Mouse (Mus musculus) limb, embryonic 13.5 days (tissue): ENCODE data around the gene Bnc1. TPM values are rescaled to one million over a fixed set of nuclear protein-coding genes. Genes with fewer than 3 reads are reported as not detected.
A peak's percentile ranks its signal among the peaks of the same experiment; 100 is the strongest.

ENCODE experiments used
- ATAC-seq: fragments of 200-750 bp; cut with Nextera tagmentation; 2 replicates; pipeline ENCODE4 v1.8.0; 2017; ENCODE audit warnings: low read depth, moderate number of reproducible peaks, moderate TSS enrichment; ENCODE audit not compliant: low FRiP score
- H3K27ac ChIP-seq: fragments of 300-500 bp; sonication (generic); 2 replicates; pipeline ENCODE4 v1.5.1; 2015; ENCODE audit warnings: inconsistent platforms, mild to moderate bottlenecking, moderate library complexity
- H3K27me3 ChIP-seq: fragments of 300-500 bp; sonication (generic); 2 replicates; pipeline ENCODE4 v1.6.1; 2015; ENCODE audit warnings: mild to moderate bottlenecking, inconsistent platforms
- H3K36me3 ChIP-seq: fragments of 300-500 bp; sonication (generic); 2 replicates; pipeline ENCODE4 v1.6.1; 2015; ENCODE audit warnings: inconsistent platforms, mild to moderate bottlenecking, moderate library complexity
- H3K4me1 ChIP-seq: fragments of 300-500 bp; sonication (generic); 2 replicates; pipeline ENCODE4 v1.6.1; 2015; ENCODE audit warnings: inconsistent platforms
- H3K4me2 ChIP-seq: fragments of 300-500 bp; sonication (generic); replicated peaks from 2 replicates; pipeline ENCODE4 v1.6.1; 2015; ENCODE audit warnings: inconsistent platforms, mild to moderate bottlenecking, moderate library complexity
- H3K4me3 ChIP-seq: fragments of 300-500 bp; sonication (generic); 2 replicates; pipeline ENCODE4 v1.5.1; 2015; ENCODE audit warnings: moderate library complexity, mild to moderate bottlenecking, inconsistent platforms
- H3K9ac ChIP-seq: fragments of 300-500 bp; sonication (generic); 2 replicates; pipeline ENCODE4 v1.6.1; 2015; ENCODE audit warnings: mild to moderate bottlenecking, inconsistent platforms
- H3K9me3 ChIP-seq: fragments of 300-500 bp; sonication (generic); 2 replicates; pipeline ENCODE4 v1.6.1; 2016; ENCODE audit warnings: inconsistent platforms
- WGBS: fragments of 180-500 bp; shearing (Covaris S2); methylation state at CpG from one replicate; pipeline ENCODE4 v1.1.7; 2015; 5-methylcytosine and 5-hydroxymethylcytosine counted together
- polyA plus RNA-seq: library from polyadenylated mRNA; unstranded; fragments of >200 nt; fragmentation: Nextera tagmentation; extraction: Ambion mirVana; gene quantifications from 2 replicates; pipeline ENCODE4 v1.2.1, GENCODE M21; 2015

The Bnc1 gene
- polyA plus RNA-seq, 1 experiment from 2014 or later: 2.3 TPM

DNA sequence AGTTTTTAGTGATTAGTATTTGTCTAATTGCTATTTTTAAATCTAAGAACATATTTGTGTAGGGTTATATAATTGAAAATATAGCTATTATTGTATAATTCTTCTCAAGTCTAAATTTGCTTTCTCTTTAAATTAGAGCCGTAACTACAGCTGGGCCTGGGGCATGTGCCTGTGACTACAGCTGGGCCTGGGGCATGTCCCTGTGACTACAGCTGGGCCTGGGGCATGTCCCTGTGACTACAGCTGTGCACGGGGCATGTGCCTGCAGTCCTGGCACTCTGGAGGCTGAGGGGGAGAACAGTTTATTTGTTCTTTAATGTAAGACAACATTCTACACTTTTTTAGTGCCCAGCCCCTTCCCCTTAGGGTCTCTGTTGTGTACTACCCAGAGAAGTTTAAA, 12.1 kb upstream of the Bnc1 start:
- 27% methylated on average over 2 of the region's 2 CpGs for WGBS
- Histone ChIP-seq H3K4me1 (peaks cover 28% of the 10 kb centered on the region), H3K27me3 (peaks cover 18% of the 10 kb centered on the region), H3K36me3 (no peaks in the 10 kb centered on the region), H3K27ac (no peak overlapping the region), H3K4me2 (no peak overlapping the region), H3K9me3 (no peaks in the 10 kb centered on the region), H3K9ac (no peak overlapping the region), H3K4me3 (no peak overlapping the region)
- no peak for ATAC-seq

DNA sequence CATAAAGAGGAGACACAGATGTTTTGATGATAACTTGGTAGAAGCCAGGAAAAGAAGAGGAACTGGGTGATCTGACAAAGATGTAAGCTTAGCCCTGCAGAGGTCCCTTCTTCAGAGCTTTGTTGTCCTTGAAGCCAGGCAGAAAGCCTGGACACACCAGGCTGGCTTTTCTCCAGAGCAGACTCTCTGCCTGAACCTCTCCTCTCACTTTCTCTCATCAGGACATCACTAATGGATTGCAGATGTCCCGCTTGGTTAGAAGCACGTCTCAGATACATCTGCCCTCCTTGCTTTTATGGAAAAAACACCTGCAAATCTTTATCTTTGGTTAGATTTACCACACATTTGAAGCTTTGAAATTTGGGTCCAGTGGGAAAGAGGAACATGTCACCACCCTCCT, 7.7 kb upstream of the Bnc1 start:
- no peak for ATAC-seq
- Histone ChIP-seq H3K9ac (no peak overlapping the region), H3K4me3 (no peak overlapping the region), H3K36me3 (no peaks in the 10 kb centered on the region), H3K4me1 (peaks cover 45% of the 10 kb centered on the region), H3K27ac (no peak overlapping the region), H3K4me2 (peak overlapping the region; percentile 32), H3K9me3 (no peaks in the 10 kb centered on the region), H3K27me3 (peaks cover 52% of the 10 kb centered on the region)
- WGBS: 14% methylated on average over 2 of the region's 2 CpGs

DNA sequence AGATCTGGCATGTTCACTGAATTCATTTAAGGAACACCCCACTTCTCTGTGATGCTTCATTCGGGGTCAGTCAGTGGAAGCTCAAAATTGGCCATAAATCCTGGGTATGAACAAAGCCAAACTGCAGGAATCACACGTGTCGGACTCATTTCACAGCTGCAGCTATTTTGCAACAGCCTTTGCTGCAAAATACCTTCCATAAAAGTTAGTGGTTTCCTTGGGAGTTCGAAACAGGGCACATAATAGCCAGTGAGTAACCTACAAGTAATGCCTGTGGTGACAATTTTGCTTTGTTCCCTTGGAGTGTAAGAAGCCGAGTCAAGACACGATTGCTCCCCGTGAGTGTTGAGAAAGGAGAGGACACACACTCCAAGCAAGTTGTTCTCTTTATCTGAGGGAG, 7.3 kb upstream of the Bnc1 start:
- Histone ChIP-seq H3K4me2 (peak overlapping the region; percentile 32), H3K36me3 (no peaks in the 10 kb centered on the region)

DNA sequence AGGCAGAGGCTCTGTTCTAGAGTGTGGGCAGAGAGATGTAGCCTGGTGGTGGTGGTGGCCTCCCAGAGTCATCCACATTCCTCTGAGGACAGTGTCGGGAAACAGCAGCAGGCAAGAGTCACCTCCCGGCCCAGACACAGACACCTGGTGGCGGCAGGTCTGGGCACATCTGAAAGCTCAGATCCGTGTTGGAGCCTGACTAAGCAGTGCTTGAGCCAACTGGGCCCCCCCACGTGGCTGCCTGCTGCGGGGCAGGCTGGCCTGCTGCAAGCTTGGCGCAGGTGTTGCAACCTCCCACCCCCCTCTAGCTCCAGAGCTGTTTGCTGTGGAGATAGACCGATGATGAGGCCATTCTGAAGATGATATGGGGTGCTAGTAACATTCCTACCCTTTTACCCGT, 3.9 kb upstream of the Bnc1 start:
- peaks cover 54% of the 10 kb centered on the region for H3K4me1 ChIP-seq
- no peaks in the 10 kb centered on the region for H3K36me3 ChIP-seq
- no peak for ATAC-seq
- no peak overlapping the region for H3K27ac ChIP-seq
- 8% methylated on average over 9 of the region's 9 CpGs for WGBS
- peaks cover 84% of the 10 kb centered on the region for H3K27me3 ChIP-seq
- no peak overlapping the region for H3K9ac ChIP-seq
- H3K4me3 ChIP-seq: no peak overlapping the region
- H3K9me3 ChIP-seq: no peaks in the 10 kb centered on the region
- H3K4me2 ChIP-seq: no peak overlapping the region

More for the DNA sequence above, 7.3 kb upstream of the Bnc1 start:
- 11% methylated on average over 7 of the region's 7 CpGs for WGBS
- peaks cover 56% of the 10 kb centered on the region for H3K27me3 ChIP-seq
- H3K27ac ChIP-seq: no peak overlapping the region
- no peaks in the 10 kb centered on the region for H3K9me3 ChIP-seq
- H3K4me3 ChIP-seq: no peak overlapping the region
- H3K9ac ChIP-seq: no peak overlapping the region
- peaks cover 45% of the 10 kb centered on the region for H3K4me1 ChIP-seq
- no peak for ATAC-seq

DNA sequence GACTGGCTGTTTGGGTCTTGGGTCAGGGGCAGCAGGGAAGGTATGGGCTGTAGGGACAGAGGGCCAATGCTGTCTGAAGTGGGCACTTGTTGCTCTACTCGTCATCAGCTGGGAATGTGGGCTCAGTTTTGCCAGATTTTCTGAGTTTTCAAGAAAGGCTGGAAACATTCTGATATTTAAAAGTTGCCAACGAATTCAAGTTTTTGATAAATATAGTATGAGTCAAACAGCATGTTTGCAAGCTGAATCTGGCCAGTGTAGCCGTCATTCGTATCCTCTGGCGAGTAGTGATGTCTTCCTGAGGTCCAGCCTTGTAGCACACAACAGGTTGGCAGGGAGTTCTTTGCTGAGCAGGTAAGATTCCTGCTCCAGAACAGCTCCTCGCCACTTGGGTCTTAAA, 3.0 kb upstream of the Bnc1 start:
- no peak overlapping the region for H3K9ac ChIP-seq
- no peak for ATAC-seq
- no peaks in the 10 kb centered on the region for H3K9me3 ChIP-seq
- peaks cover 84% of the 10 kb centered on the region for H3K27me3 ChIP-seq
- H3K27ac ChIP-seq: no peak overlapping the region
- H3K4me1 ChIP-seq: peaks cover 49% of the 10 kb centered on the region
- no peaks in the 10 kb centered on the region for H3K36me3 ChIP-seq
- WGBS: 83% methylated on average over 6 of the region's 6 CpGs
- no peak overlapping the region for H3K4me2 ChIP-seq
- H3K4me3 ChIP-seq: no peak overlapping the region

DNA sequence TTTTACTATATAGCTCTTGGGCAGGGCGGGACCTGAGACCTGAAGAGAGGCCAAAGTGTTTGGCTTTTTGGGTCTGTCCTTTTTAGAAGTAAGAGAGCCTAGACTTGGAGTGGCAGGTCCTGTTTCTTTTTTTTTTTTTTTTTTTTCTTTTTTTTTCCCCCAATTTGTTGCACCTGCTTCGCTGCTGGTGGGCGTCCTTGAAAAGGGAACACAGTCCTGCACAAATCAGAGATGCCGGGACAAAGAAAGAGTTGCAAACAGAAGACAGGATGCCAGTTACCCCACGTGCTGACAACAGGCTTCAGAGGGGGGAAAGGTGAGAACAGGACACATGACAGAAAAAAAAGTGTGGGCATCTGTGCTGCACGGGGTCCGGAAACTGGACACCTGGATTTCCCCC, 1.0 kb upstream of the Bnc1 start:
- no peaks in the 10 kb centered on the region for H3K9me3 ChIP-seq
- WGBS: 22% methylated on average over 7 of the region's 7 CpGs
- ATAC-seq: no peak
- peak overlapping the region; percentile 91 for H3K4me2 ChIP-seq
- H3K27me3 ChIP-seq: peaks cover 90% of the 10 kb centered on the region
- no peak overlapping the region for H3K9ac ChIP-seq
- no peak overlapping the region for H3K27ac ChIP-seq
- peaks cover 40% of the 10 kb centered on the region for H3K4me1 ChIP-seq
- no peaks in the 10 kb centered on the region for H3K36me3 ChIP-seq
- 0 out of 2 replicates have a peak overlapping the region, but pooled peaks have one; percentile 60 for H3K4me3 ChIP-seq

DNA sequence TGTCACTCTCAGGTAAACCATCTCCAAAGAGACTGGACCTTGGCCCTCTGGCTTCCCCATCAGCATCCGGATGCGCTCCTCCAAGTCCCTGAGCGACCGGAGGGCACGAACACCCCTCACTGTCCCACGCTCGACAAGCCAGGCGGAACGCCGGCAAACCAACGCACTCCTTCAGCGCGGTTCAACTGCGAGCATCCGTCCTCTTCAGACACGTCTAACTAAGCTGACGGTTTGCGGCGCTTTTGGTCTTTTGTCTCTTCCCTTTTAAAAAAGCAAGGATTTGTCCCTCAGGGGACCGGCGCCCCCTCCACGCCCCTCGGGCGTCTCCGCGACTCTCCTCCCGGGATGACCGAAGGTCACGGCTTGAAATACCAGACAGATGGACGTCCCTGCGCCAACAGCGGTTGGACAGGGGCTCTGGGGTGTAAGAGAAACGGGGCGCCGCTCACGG, 456 bp downstream of the Bnc1 start:
- Histone ChIP-seq H3K27me3 (peaks cover 84% of the 10 kb centered on the region), H3K9me3 (no peaks in the 10 kb centered on the region), H3K4me1 (peaks cover 37% of the 10 kb centered on the region), H3K9ac (peak overlapping the region; percentile 66), H3K4me2 (peak overlapping the region; percentile 91), H3K36me3 (no peaks in the 10 kb centered on the region), H3K27ac (no peak overlapping the region), H3K4me3 (peak overlapping the region; percentile 60)
- under 1% methylated on average over 36 of the region's 36 CpGs for WGBS
- ATAC-seq: no peak

DNA sequence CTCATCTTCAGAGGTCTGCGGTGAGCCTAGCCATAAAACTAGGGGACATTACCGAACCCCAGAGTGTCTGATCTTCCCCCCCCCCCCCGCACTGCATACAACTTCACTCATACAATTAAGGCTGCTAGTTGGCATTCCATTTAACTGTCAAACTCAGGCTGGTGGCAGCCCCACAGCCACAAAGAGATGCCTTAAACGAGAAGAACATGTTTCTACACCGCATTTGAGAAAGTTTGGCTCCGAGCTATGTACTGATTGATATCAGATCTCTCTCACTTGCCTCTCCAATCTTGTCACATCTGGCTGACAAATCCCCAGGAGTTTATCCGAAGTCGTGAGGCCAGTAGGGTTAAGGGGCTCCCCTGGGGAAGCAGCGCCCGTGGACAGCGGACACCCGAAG, 976 bp downstream of the Bnc1 start:
- Histone ChIP-seq H3K4me2 (peak overlapping the region; percentile 91), H3K36me3 (no peaks in the 10 kb centered on the region), H3K9ac (peak overlapping the region; percentile 43), H3K27ac (no peak overlapping the region), H3K4me3 (peak overlapping the region; percentile 60), H3K27me3 (peaks cover 82% of the 10 kb centered on the region), H3K9me3 (no peaks in the 10 kb centered on the region), H3K4me1 (peaks cover 32% of the 10 kb centered on the region)
- no peak for ATAC-seq
- 2% methylated on average over 12 of the region's 12 CpGs for WGBS

DNA sequence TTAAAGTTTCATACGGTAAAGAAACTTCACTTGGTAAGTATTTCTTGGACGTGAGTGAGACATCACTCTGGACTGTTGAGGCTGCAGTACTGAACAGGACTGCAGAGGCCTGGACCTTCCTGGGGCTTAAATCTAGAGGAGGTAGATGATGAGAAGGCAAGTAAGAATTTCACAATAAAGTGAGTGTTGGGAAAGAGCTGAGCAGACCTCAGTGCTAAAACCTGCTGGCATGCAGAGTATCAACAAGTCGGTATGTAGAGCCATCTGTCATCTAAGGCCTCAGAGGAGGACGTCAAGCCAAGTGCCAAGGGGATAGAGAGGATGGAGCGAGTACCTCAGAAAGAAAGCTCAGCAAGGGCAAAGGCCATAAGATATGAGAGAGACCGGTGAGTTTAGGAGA, 8.4 kb downstream of the Bnc1 start:
- Histone ChIP-seq H3K9ac (no peak overlapping the region), H3K4me2 (no peak overlapping the region), H3K9me3 (no peaks in the 10 kb centered on the region), H3K27ac (no peak overlapping the region), H3K4me3 (no peak overlapping the region), H3K27me3 (peaks cover 22% of the 10 kb centered on the region), H3K36me3 (no peaks in the 10 kb centered on the region), H3K4me1 (no peaks in the 10 kb centered on the region)
- 78% methylated on average over 6 of the region's 6 CpGs for WGBS
- no peak for ATAC-seq

DNA sequence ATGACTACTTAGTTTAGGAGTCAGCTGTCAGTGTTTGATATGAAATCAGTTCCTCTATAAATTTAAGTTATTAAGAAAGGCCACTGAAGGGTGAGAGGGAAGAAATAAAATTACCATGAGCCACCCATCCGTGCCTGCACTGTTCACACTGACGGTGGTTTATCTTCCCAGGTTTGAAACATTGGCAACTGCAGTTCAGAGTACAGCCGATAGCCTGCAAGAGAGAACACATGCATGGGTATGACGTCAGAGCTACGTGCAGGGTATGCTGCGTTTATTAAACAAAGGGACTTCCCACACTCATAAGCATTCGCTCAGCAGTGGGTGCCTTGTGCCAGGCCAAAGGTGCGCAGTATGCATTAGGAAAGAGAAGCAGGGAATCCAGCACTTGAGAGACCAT, 13.8 kb downstream of the Bnc1 start:
- ATAC-seq: no peak
- Histone ChIP-seq H3K4me3 (no peak overlapping the region), H3K4me2 (no peak overlapping the region), H3K27me3 (peaks cover 18% of the 10 kb centered on the region), H3K4me1 (peaks cover 4% of the 10 kb centered on the region; the same call in 1 of the 2 replicates), H3K27ac (no peak overlapping the region), H3K9me3 (no peaks in the 10 kb centered on the region), H3K36me3 (no peaks in the 10 kb centered on the region), H3K9ac (no peak overlapping the region)
- 78% methylated on average over 8 of the region's 8 CpGs for WGBS

DNA sequence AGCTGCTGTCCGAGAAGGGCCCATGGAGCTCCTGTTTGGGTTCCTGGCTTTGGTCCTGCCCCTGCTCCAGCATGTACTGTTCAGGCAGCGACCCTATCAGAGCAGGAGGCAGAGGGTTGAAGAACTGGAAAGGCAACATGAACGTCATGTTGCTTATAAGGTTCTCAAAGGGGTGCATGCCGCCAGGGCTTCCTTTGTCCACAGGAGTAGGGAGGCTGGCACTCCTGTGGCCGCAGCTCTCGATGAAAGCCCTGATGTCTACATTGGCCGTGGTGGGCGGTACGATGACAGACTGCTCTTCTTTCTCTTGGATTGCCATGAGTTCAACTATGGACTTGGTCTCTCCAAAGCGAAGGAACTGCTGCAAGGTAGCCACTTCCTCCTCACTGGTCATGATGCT, 17.5 kb downstream of the Bnc1 start:
- 91% methylated on average over 10 of the region's 10 CpGs for WGBS
- ATAC-seq: no peak

DNA sequence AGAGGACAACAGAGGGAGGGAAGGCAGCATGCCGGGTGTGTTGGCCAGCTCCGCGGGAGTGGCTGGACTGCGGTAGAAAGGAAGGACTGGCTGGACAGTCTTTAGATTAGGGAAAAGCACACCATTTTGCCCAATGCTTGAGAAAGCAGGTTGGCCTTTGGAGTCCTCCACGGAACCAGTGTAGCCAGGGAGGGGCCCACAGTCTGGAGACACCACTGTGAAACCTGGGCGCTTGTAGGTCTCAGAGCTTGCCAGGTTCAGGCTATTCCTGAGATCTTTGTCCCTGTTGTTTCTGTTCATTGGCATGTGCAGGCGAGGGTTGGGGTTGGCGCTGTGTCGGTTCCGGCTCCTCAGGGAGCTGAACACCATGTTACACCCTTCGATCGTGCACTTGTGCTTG, 18.2 kb downstream of the Bnc1 start:
- Histone ChIP-seq H3K4me2 (no peak overlapping the region), H3K9me3 (no peaks in the 10 kb centered on the region), H3K4me1 (peaks cover 4% of the 10 kb centered on the region; the same call in 1 of the 2 replicates), H3K9ac (no peak overlapping the region), H3K27ac (no peak overlapping the region), H3K27me3 (peaks cover 19% of the 10 kb centered on the region), H3K4me3 (no peak overlapping the region), H3K36me3 (no peaks in the 10 kb centered on the region)
- 98% methylated on average over 12 of the region's 12 CpGs for WGBS
- ATAC-seq: no peak

More for the DNA sequence above, 17.5 kb downstream of the Bnc1 start:
- Histone ChIP-seq H3K4me1 (peaks cover 4% of the 10 kb centered on the region; the same call in 1 of the 2 replicates), H3K4me2 (no peak overlapping the region), H3K4me3 (no peak overlapping the region), H3K36me3 (no peaks in the 10 kb centered on the region), H3K27ac (no peak overlapping the region), H3K9ac (no peak overlapping the region), H3K9me3 (no peaks in the 10 kb centered on the region), H3K27me3 (peaks cover 19% of the 10 kb centered on the region)

DNA sequence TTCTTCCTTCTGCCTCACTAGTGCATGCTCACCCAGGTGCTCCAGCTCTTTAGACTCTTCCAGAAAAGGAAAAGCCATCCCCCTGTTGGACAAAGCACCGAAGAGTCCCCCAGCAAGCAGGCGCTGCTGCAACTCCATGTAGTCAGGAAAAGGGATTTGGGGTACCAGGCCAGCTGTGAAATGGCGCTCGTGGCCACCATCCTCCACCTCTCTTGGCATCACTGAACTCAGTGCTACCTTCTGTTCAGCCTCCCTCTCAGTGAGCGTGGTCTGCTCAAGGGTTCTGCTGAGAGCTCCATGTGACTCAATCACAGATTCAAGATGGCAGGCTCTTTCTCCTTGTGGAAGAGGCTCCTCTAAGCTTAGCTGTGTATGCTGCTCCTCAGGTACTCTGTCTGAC, 18.8 kb downstream of the Bnc1 start:
- no peak overlapping the region for H3K4me2 ChIP-seq
- peaks cover 4% of the 10 kb centered on the region; the same call in 1 of the 2 replicates for H3K4me1 ChIP-seq
- H3K36me3 ChIP-seq: no peaks in the 10 kb centered on the region
- H3K27me3 ChIP-seq: peaks cover 19% of the 10 kb centered on the region
- H3K4me3 ChIP-seq: no peak overlapping the region
- H3K9me3 ChIP-seq: no peaks in the 10 kb centered on the region
- no peak overlapping the region for H3K27ac ChIP-seq
- WGBS: 92% methylated on average over 5 of the region's 5 CpGs
- H3K9ac ChIP-seq: no peak overlapping the region
- ATAC-seq: no peak
